Mouse (Mus musculus) testis, postnatal 10 days (tissue): ENCODE data around the gene Msantd3.

Source experiments
- DNase-seq: peaks from one replicate; pipeline ENCODE4 v3.0.0; 2021; ENCODE audit warnings: low spot score

Msantd3 gene

GRCm38 (mm10) chr4:48609485-48609884 lies 69.8 kb downstream of the Msantd3 start:
- DNase-seq = peak; percentile 26

- no peak for DNase-seq
Observed at GRCm38 (mm10) chr4:48610251-48610650, 70.5 kb downstream of the Msantd3 start.
